In the genomic region with DNA sequence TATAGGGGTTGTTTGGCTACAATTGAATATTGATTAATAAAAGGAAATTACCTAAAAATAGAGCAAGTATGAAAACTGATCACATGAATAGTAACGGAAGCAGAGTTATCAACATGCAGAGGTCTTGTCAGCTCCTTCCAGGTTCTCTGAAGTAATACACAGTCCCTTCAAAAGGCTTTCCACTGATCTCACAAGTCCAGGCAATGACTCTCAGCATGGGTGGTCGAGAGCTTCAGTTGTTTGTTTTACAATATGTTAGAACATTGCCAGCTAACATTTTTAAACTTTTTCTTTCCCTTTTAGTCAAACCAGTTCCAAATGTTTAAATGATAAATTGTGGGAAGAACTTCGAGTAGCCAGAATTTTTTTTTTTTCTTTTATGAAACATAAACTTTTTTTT, we compare ENCODE assay signal across 26 mouse cellular contexts.
A peak's percentile ranks its signal among the peaks of the same experiment; 100 is the strongest.
DNase-seq lines count a peak whose midpoint lies in the region; ATAC-seq lines count a peak whose summit lies in the region.
"Had no signal": no experiment of that assay in that cellular context is flagged by ENCODE, and none has a peak within 500 bp of the region (broad histone marks: within the 10 kb centered on the region; RNA-seq: fewer than 3 reads in every experiment).

No protein-coding gene starts in this region.

- no peaks in the 10 kb centered on the region for H3K4me1 ChIP-seq in embryonic facial prominence, embryonic 14.5 days (ENCODE audit: control insufficient read depth, insufficient read depth, low read length)
- H3K4me1 ChIP-seq in embryonic facial prominence, embryonic 10.5 days, result no peaks in the 10 kb centered on the region
- no peaks in the 10 kb centered on the region for H3K4me1 ChIP-seq in kidney, embryonic 14.5 days (ENCODE audit: control insufficient read depth, insufficient read depth, low read length)
- H3K4me1 ChIP-seq in lung, embryonic 15.5 days, result no peaks in the 10 kb centered on the region
- H3K4me1 ChIP-seq: embryonic facial prominence, embryonic 13.5 days; forebrain, embryonic 13.5 days; forebrain, embryonic 15.5 days had no signal

- H3K27me3 ChIP-seq in embryonic facial prominence, embryonic 14.5 days (replicated peaks; ENCODE audit: control insufficient read depth, insufficient read depth, low read length), result no peaks in the 10 kb centered on the region
- no peaks in the 10 kb centered on the region for H3K27me3 ChIP-seq in embryonic facial prominence, embryonic 10.5 days (replicated peaks; ENCODE audit: low read depth, poor library complexity, severe bottlenecking)
- no peaks in the 10 kb centered on the region for H3K27me3 ChIP-seq in kidney, embryonic 14.5 days (ENCODE audit: control insufficient read depth, insufficient read depth, low read length)
- H3K27me3 ChIP-seq in lung, embryonic 15.5 days, result no peaks in the 10 kb centered on the region
- H3K27me3 ChIP-seq: CH12.LX; embryonic facial prominence, embryonic 13.5 days; forebrain, embryonic 13.5 days; forebrain, embryonic 15.5 days; Patski had no signal

- H3K36me3 ChIP-seq in embryonic facial prominence, embryonic 14.5 days (ENCODE audit: control insufficient read depth, insufficient read depth, low read length), result no peaks in the 10 kb centered on the region
- no peaks in the 10 kb centered on the region for H3K36me3 ChIP-seq in embryonic facial prominence, embryonic 10.5 days (replicated peaks)
- H3K36me3 ChIP-seq in kidney, embryonic 14.5 days (ENCODE audit: control insufficient read depth, insufficient read depth, low read length), result no peaks in the 10 kb centered on the region
- H3K36me3 ChIP-seq in lung, embryonic 15.5 days, result no peaks in the 10 kb centered on the region
- H3K36me3 ChIP-seq: embryonic facial prominence, embryonic 13.5 days; forebrain, embryonic 15.5 days; G1E had no signal

- WGBS in embryonic facial prominence, embryonic 14.5 days, result 33% methylated on average over 3 of the region's 3 CpGs
- WGBS in embryonic facial prominence, embryonic 10.5 days, result 75% methylated on average over 3 of the region's 3 CpGs
- 74% methylated on average over 3 of the region's 3 CpGs for WGBS in kidney, embryonic 14.5 days
- WGBS in lung, embryonic 15.5 days, result 18% methylated on average over 3 of the region's 3 CpGs

- no peak overlapping the region for H3K4me3 ChIP-seq in embryonic facial prominence, embryonic 14.5 days (ENCODE audit: low read depth, low read length)
- no peak overlapping the region for H3K4me3 ChIP-seq in embryonic facial prominence, embryonic 10.5 days
- H3K4me3 ChIP-seq in kidney, embryonic 14.5 days (ENCODE audit: low read length), result no peak overlapping the region
- H3K4me3 ChIP-seq in lung, embryonic 15.5 days, result no peak overlapping the region
- H3K4me3 ChIP-seq: embryonic facial prominence, embryonic 13.5 days; forebrain, embryonic 13.5 days; forebrain, embryonic 15.5 days had no signal

- no peak overlapping the region for H3K4me2 ChIP-seq in embryonic facial prominence, embryonic 14.5 days (ENCODE audit: low read depth, low read length)
- H3K4me2 ChIP-seq in kidney, embryonic 14.5 days (replicated peaks; ENCODE audit: low read depth, low read length), result no peak overlapping the region
- no peak overlapping the region for H3K4me2 ChIP-seq in lung, embryonic 15.5 days
- H3K4me2 ChIP-seq: embryonic facial prominence, embryonic 13.5 days; forebrain, embryonic 13.5 days; forebrain, embryonic 15.5 days had no signal

- H3K27ac ChIP-seq in embryonic facial prominence, embryonic 14.5 days (replicated peaks; ENCODE audit: low read depth, low read length), result no peak overlapping the region
- H3K27ac ChIP-seq in embryonic facial prominence, embryonic 10.5 days (replicated peaks), result no peak overlapping the region
- no peak overlapping the region for H3K27ac ChIP-seq in kidney, embryonic 14.5 days (ENCODE audit: low read depth, low read length)
- no peak overlapping the region for H3K27ac ChIP-seq in lung, embryonic 15.5 days
- H3K27ac ChIP-seq: embryonic facial prominence, embryonic 13.5 days; forebrain, embryonic 13.5 days; forebrain, embryonic 15.5 days had no signal

- H3K9me3 ChIP-seq in embryonic facial prominence, embryonic 14.5 days (ENCODE audit: control insufficient read depth, low read length), result peaks cover 8% of the 10 kb centered on the region
- H3K9me3 ChIP-seq in embryonic facial prominence, embryonic 10.5 days, result 0 out of 2 replicates have a peak, but pooled peaks cover 4% of the 10 kb centered on the region
- H3K9me3 ChIP-seq in kidney, embryonic 14.5 days (ENCODE audit: control insufficient read depth, low read length), result no peaks in the 10 kb centered on the region
- H3K9me3 ChIP-seq in lung, embryonic 15.5 days, result no peaks in the 10 kb centered on the region
- H3K9me3 ChIP-seq: embryonic facial prominence, embryonic 13.5 days; forebrain, embryonic 13.5 days; forebrain, embryonic 15.5 days had no signal

- no peak for ATAC-seq in embryonic facial prominence, embryonic 14.5 days (ENCODE audit: low read depth)
- ATAC-seq in kidney, embryonic 14.5 days (ENCODE audit: low FRiP score, low TSS enrichment), result no peak
- ATAC-seq in lung, embryonic 15.5 days (ENCODE audit: borderline replicate concordance, extremely low read depth, low FRiP score, low TSS enrichment), result peak; percentile 57; the same call in 1 of the 2 replicates
- ATAC-seq: activated CD4-positive, CD25-positive, alpha-beta regulatory T cell, adult 4 months; CD4-positive, CD25-positive, alpha-beta regulatory T cell, adult 4 months; forebrain, embryonic 13.5 days; forebrain, embryonic 15.5 days; forebrain, postnatal 0 days; Patski had no signal

- H3K9ac ChIP-seq in embryonic facial prominence, embryonic 14.5 days (ENCODE audit: low read depth, low read length), result no peak overlapping the region
- H3K9ac ChIP-seq in kidney, embryonic 14.5 days (ENCODE audit: low read depth, low read length), result no peak overlapping the region
- no peak overlapping the region for H3K9ac ChIP-seq in lung, embryonic 15.5 days
- H3K9ac ChIP-seq: embryonic facial prominence, embryonic 13.5 days; forebrain, embryonic 13.5 days; forebrain, embryonic 15.5 days; forebrain, postnatal 0 days had no signal

- peak; percentile 10 for DNase-seq in embryo, embryonic 10.5 days (ENCODE audit: low spot score)
- no peak for DNase-seq in embryo, embryonic 9.5 days (ENCODE audit: extremely low spot score)
- peak; percentile 31 for DNase-seq in embryonic facial prominence, embryonic 14.5 days (ENCODE audit: low spot score)
- DNase-seq in embryonic facial prominence, embryonic 10.5 days (ENCODE audit: low spot score), result no peak
- DNase-seq in kidney, postnatal 10 days, result peak; percentile 5
- no peak for DNase-seq in lung, postnatal 14 days
- DNase-seq: adrenal gland, adult 8-10 months; adrenal gland, postnatal 14 days; adrenal gland, postnatal 36 days; B cell, adult 2 months; cerebellum, adult 11-12 months; cerebellum, adult 2 months; cerebellum, adult 9-10 months; cerebellum, postnatal 10 days; cerebellum, postnatal 25 days; forebrain, postnatal 0 days had no signal

Comparison
In these comparisons a context has a peak if more than half of its experiments do, and no peak if none do; other contexts are left out.
1. DNase-seq: peak in embryo, embryonic 10.5 days (single experiment), embryonic facial prominence, embryonic 14.5 days (single experiment) and kidney, postnatal 10 days (single experiment); none in embryo, embryonic 9.5 days (single experiment), embryonic facial prominence, embryonic 10.5 days (single experiment) and lung, postnatal 14 days (single experiment).